Comparison of ENCODE assay signal across 10 mouse cellular contexts in the genomic region with DNA sequence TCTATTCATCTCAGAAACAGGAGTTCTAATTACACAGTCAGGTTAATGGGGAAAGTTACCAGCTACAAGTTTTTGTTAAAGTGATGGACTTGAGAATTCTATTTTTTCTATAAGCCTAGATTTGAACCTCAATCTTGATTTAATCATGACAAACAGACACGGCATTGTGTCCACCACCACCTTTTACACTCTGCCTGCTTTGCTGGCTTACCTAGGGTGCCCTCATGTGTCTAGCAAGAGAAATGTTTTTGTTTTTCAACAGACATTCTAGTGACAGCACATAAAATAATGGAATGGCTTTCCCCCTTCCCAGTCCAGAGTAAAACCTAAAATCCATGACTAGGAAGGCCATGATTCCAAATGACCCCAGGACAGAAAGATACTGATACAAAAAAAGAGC. TPM values are rescaled to one million over a fixed set of nuclear protein-coding genes. Genes with fewer than 3 reads are reported as not detected.
DNase-seq lines count a peak whose midpoint lies in the region; ATAC-seq and TF ChIP-seq lines count a peak whose summit lies in the region.
"Had no signal": no experiment of that assay in that cellular context is flagged by ENCODE, and none has a peak within 500 bp of the region (broad histone marks: within the 10 kb centered on the region; RNA-seq: fewer than 3 reads in every experiment).

No protein-coding gene starts in this region.

- TF ChIP-seq POLR2A in heart, adult 2 months (IDR thresholded peaks at IDR 0.05; ENCODE audit: insufficient read depth, low read depth, low read length) = no peak
- TF ChIP-seq POLR2A in cortical plate, adult 2 months (IDR thresholded peaks at IDR 0.05; ENCODE audit: extremely low read depth, insufficient read depth, low read length) = no peak

- DNase-seq in heart, adult 2 months = no peak
- peak; percentile 50 for DNase-seq in lung, embryonic 14.5 days
- no peak for DNase-seq in lung, adult 18-20 months
- DNase-seq in ovary, adult 18-20 months (ENCODE audit: low spot score) = no peak
- DNase-seq in layer of hippocampus, postnatal 36 days = no peak
- DNase-seq: thymus, adult 18-20 months had no signal

- no peaks in the 10 kb centered on the region for H3K79me2 ChIP-seq in heart, adult 2 months (replicated peaks; ENCODE audit: control insufficient read depth, insufficient read depth, low read length)

- 0 out of 2 replicates have a peak, but pooled peaks have one; percentile 13 for TF ChIP-seq EP300 in heart, adult 2 months (IDR thresholded peaks at IDR 0.05; ENCODE audit: insufficient read depth, low read depth, low read length)

- no peaks in the 10 kb centered on the region for H3K9me3 ChIP-seq in heart, embryonic 12.5 days (replicated peaks)
- no peaks in the 10 kb centered on the region for H3K9me3 ChIP-seq in lung, embryonic 14.5 days (ENCODE audit: low read depth, low read length)
- no peaks in the 10 kb centered on the region for H3K9me3 ChIP-seq in midbrain, embryonic 16.5 days (replicated peaks; ENCODE audit: control insufficient read depth, low read length, poor library complexity, severe bottlenecking)
- H3K9me3 ChIP-seq: liver, embryonic 15.5 days had no signal

- H3K27me3 ChIP-seq in heart, adult 2 months (ENCODE audit: control insufficient read depth, insufficient read depth, low read length) = no peaks in the 10 kb centered on the region
- no peaks in the 10 kb centered on the region for H3K27me3 ChIP-seq in heart, embryonic 12.5 days (replicated peaks)
- no peaks in the 10 kb centered on the region for H3K27me3 ChIP-seq in lung, embryonic 14.5 days (ENCODE audit: insufficient read depth, low read length)
- H3K27me3 ChIP-seq in midbrain, embryonic 16.5 days (ENCODE audit: control insufficient read depth, insufficient read depth, low read depth, low read length) = no peaks in the 10 kb centered on the region
- H3K27me3 ChIP-seq: liver, embryonic 15.5 days had no signal

- no peak overlapping the region for H3K4me2 ChIP-seq in heart, embryonic 12.5 days
- H3K4me2 ChIP-seq in lung, embryonic 14.5 days = no peak overlapping the region
- H3K4me2 ChIP-seq in midbrain, embryonic 16.5 days (ENCODE audit: low read length) = no peak overlapping the region
- H3K4me2 ChIP-seq: liver, embryonic 15.5 days had no signal

- intact Hi-C loops in heart, adult 2 months (cut with DNase I) = loop anchor here (1.0 kb wide), 1 partner anchor 520 kb away; no protein-coding TSS in a partner anchor

- H3K4me1 ChIP-seq in heart, adult 2 months (ENCODE audit: control insufficient read depth, insufficient read depth, low read length) = no peaks in the 10 kb centered on the region
- H3K4me1 ChIP-seq in heart, embryonic 12.5 days (replicated peaks) = no peaks in the 10 kb centered on the region
- H3K4me1 ChIP-seq in lung, embryonic 14.5 days (ENCODE audit: insufficient read depth) = no peaks in the 10 kb centered on the region
- H3K4me1 ChIP-seq in cortical plate, adult 2 months (ENCODE audit: control insufficient read depth, insufficient read depth, low read length) = no peaks in the 10 kb centered on the region
- H3K4me1 ChIP-seq in midbrain, embryonic 16.5 days (ENCODE audit: control insufficient read depth, insufficient read depth, low read length) = no peaks in the 10 kb centered on the region
- H3K4me1 ChIP-seq: liver, embryonic 15.5 days had no signal

- no peak overlapping the region for H3K4me3 ChIP-seq in heart, adult 2 months
- H3K4me3 ChIP-seq in heart, embryonic 12.5 days = no peak overlapping the region
- no peak overlapping the region for H3K4me3 ChIP-seq in lung, embryonic 14.5 days (ENCODE audit: low read depth, low read length)
- no peak overlapping the region for H3K4me3 ChIP-seq in cortical plate, adult 2 months (ENCODE audit: insufficient read depth, low read length)
- no peak overlapping the region for H3K4me3 ChIP-seq in midbrain, embryonic 16.5 days (ENCODE audit: low read depth, low read length)
- H3K4me3 ChIP-seq: liver, embryonic 15.5 days had no signal

- no peaks in the 10 kb centered on the region for H3K36me3 ChIP-seq in heart, adult 2 months (ENCODE audit: control insufficient read depth, insufficient read depth, low read length)
- H3K36me3 ChIP-seq in heart, embryonic 12.5 days = peaks cover 17% of the 10 kb centered on the region
- H3K36me3 ChIP-seq in lung, embryonic 14.5 days (ENCODE audit: insufficient read depth) = peaks cover 31% of the 10 kb centered on the region
- H3K36me3 ChIP-seq in midbrain, embryonic 16.5 days (ENCODE audit: control insufficient read depth, insufficient read depth, low read length) = peaks cover 4% of the 10 kb centered on the region; the same call in 1 of the 2 replicates
- H3K36me3 ChIP-seq: liver, embryonic 15.5 days had no signal

- WGBS in heart, adult 2 months = 11% methylated on average over 1 of the region's 1 CpGs
- WGBS in heart, embryonic 12.5 days = 8% methylated on average over 1 of the region's 1 CpGs
- WGBS in lung, embryonic 14.5 days = 14% methylated on average over 1 of the region's 1 CpGs
- 3% methylated on average over 1 of the region's 1 CpGs for WGBS in midbrain, embryonic 16.5 days

- TF ChIP-seq CTCF in heart, adult 2 months (IDR thresholded peaks at IDR 0.05) = peak; percentile 77
- peak; percentile 68 for TF ChIP-seq CTCF in lung, embryonic 14.5 days (IDR thresholded peaks at IDR 0.05; ENCODE audit: low read depth)
- TF ChIP-seq CTCF in cortical plate, adult 2 months (IDR thresholded peaks at IDR 0.05; ENCODE audit: extremely low read depth, insufficient read depth, low read length) = peak; percentile 72

- no peak overlapping the region for H3K9ac ChIP-seq in heart, adult 2 months (ENCODE audit: low read depth, low read length)
- H3K9ac ChIP-seq in heart, embryonic 12.5 days = no peak overlapping the region
- no peak overlapping the region for H3K9ac ChIP-seq in lung, embryonic 14.5 days
- H3K9ac ChIP-seq in midbrain, embryonic 16.5 days (ENCODE audit: low read depth, low read length) = no peak overlapping the region
- H3K9ac ChIP-seq: liver, embryonic 15.5 days had no signal

- ATAC-seq in heart, embryonic 12.5 days (ENCODE audit: insufficient number of reproducible peaks, low FRiP score) = no peak
- no peak for ATAC-seq in lung, embryonic 14.5 days (ENCODE audit: insufficient read depth)
- peak; percentile 57 for ATAC-seq in midbrain, embryonic 16.5 days

- H3K27ac ChIP-seq in heart, adult 2 months = no peak overlapping the region
- H3K27ac ChIP-seq in heart, embryonic 12.5 days (ENCODE audit: poor library complexity, severe bottlenecking) = no peak overlapping the region
- H3K27ac ChIP-seq in lung, embryonic 14.5 days (ENCODE audit: low read depth) = no peak overlapping the region
- no peak overlapping the region for H3K27ac ChIP-seq in cortical plate, adult 2 months (ENCODE audit: insufficient read depth, low read length)
- no peak overlapping the region for H3K27ac ChIP-seq in midbrain, embryonic 16.5 days (ENCODE audit: low read length)
- H3K27ac ChIP-seq: liver, embryonic 15.5 days had no signal

RNA-seq across cellular contexts. Expression of a gene that starts 46.6 kb away (rescaled TPM):
- total RNA-seq in heart, adult 2 months (2021) = 1 to 10 TPM; 3.5 to 4.2 TPM
- 1.1 and 1.9 TPM in 2 replicates for polyA plus RNA-seq in heart, adult 2 months (2012; rRNA removed)
- 20.9 and 21.5 TPM in 2 replicates for polyA plus RNA-seq in heart, embryonic 12.5 days (2016; fragmentation: Nextera tagmentation; extraction: Ambion mirVana)
- polyA plus RNA-seq in lung, embryonic 14.5 days (2014; fragmentation: Nextera tagmentation; extraction: Ambion mirVana) = 27.1 and 28.8 TPM in 2 replicates
- 0.63 and 0.74 TPM in 2 replicates for polyA plus RNA-seq in cortical plate, adult 2 months (2012; rRNA removed)
- polyA plus RNA-seq in midbrain, embryonic 16.5 days (2015; fragmentation: Nextera tagmentation; extraction: Ambion mirVana) = 2.0 and 3.2 TPM in 2 replicates
- under 1 TPM; 0.50 to 0.58 TPM for total RNA-seq in layer of hippocampus, postnatal 36 days (2021)
